8 mouse cellular contexts compared by ENCODE assay signal in genomic region chr3:108562133-108562730, GRCm38 (mm10). TPM values are rescaled to one million over a fixed set of nuclear protein-coding genes. Genes with fewer than 3 reads are reported as not detected.
DNase-seq lines count a peak whose midpoint lies in the region; ATAC-seq and TF ChIP-seq lines count a peak whose summit lies in the region.

Gene Tmem167b, minus strand, starts transcription at chr3:108562466.

- H3K36me3 ChIP-seq in CH12.LX (replicated peaks in 1 of 2; ENCODE audit: control insufficient read depth in 1 of 2, insufficient read depth in 1 of 2, low read length in 1 of 2), result peaks cover 15 to 32% of the 10 kb centered on the region in 2 experiments
- H3K36me3 ChIP-seq in forebrain, embryonic 11.5 days (ENCODE audit: control insufficient read depth, insufficient read depth, low read length), result no peaks in the 10 kb centered on the region; the same call in 1 of the 2 replicates
- peaks cover 18% of the 10 kb centered on the region for H3K36me3 ChIP-seq in heart, embryonic 16.5 days (ENCODE audit: control insufficient read depth, insufficient read depth)
- H3K36me3 ChIP-seq in liver, embryonic 15.5 days (replicated peaks), result peaks cover 29% of the 10 kb centered on the region
- H3K36me3 ChIP-seq in neural tube, embryonic 12.5 days, result peaks cover 24% of the 10 kb centered on the region

- H3K4me1 ChIP-seq in CH12.LX (ENCODE audit: control insufficient read depth in 1 of 2, insufficient read depth in 2 of 2), result peaks cover 5 to 9% of the 10 kb centered on the region in 2 experiments
- H3K4me1 ChIP-seq in forebrain, embryonic 11.5 days (replicated peaks; ENCODE audit: control insufficient read depth, insufficient read depth, low read length), result peaks cover 4% of the 10 kb centered on the region; the same call in 1 of the 2 replicates
- peaks cover 6% of the 10 kb centered on the region for H3K4me1 ChIP-seq in heart, embryonic 16.5 days (ENCODE audit: control insufficient read depth, insufficient read depth, low read length)
- peaks cover 58% of the 10 kb centered on the region for H3K4me1 ChIP-seq in liver, embryonic 15.5 days (replicated peaks)
- H3K4me1 ChIP-seq in neural tube, embryonic 12.5 days, result peaks cover 17% of the 10 kb centered on the region

- peak; percentile 57 for TF ChIP-seq POLR2A in CH12.LX (IDR thresholded peaks at IDR 0.05; ENCODE audit: low read depth, low read length)

- H3K9ac ChIP-seq in CH12.LX (ENCODE audit: insufficient read depth, low read depth), result peak within 1 kb of the TSS; percentile 85
- H3K9ac ChIP-seq in forebrain, embryonic 11.5 days (ENCODE audit: low read length), result peak within 1 kb of the TSS; percentile 79
- peak within 1 kb of the TSS; percentile 83 for H3K9ac ChIP-seq in heart, embryonic 16.5 days (ENCODE audit: low read length)
- H3K9ac ChIP-seq in liver, embryonic 15.5 days, result peak within 1 kb of the TSS; percentile 87
- H3K9ac ChIP-seq in neural tube, embryonic 12.5 days, result peak within 1 kb of the TSS; percentile 73

- H3K27me3 ChIP-seq in CH12.LX (replicated peaks), result no peaks in the 10 kb centered on the region
- no peaks in the 10 kb centered on the region for H3K27me3 ChIP-seq in forebrain, embryonic 11.5 days (ENCODE audit: control insufficient read depth, insufficient read depth, low read length)
- H3K27me3 ChIP-seq in heart, embryonic 16.5 days (ENCODE audit: control insufficient read depth, insufficient read depth, low read length), result no peaks in the 10 kb centered on the region
- no peaks in the 10 kb centered on the region; the same call in 1 of the 2 replicates for H3K27me3 ChIP-seq in liver, embryonic 15.5 days
- H3K27me3 ChIP-seq in neural tube, embryonic 12.5 days (replicated peaks), result no peaks in the 10 kb centered on the region

- in situ Hi-C loops in CH12.LX (cut with MboI; ENCODE audit: low pct_ligation_motif_present, low pct_unique_long_range_greater_than_20kb, low sequenced_read_pairs), result no loop called here

- H3K4me2 ChIP-seq in CH12.LX (ENCODE audit: insufficient read depth, low read depth, poor library complexity, severe bottlenecking), result peak within 1 kb of the TSS; percentile 99
- H3K4me2 ChIP-seq in forebrain, embryonic 11.5 days (ENCODE audit: low read depth, low read length, severe bottlenecking), result peak within 1 kb of the TSS; percentile 75
- H3K4me2 ChIP-seq in heart, embryonic 16.5 days (ENCODE audit: low read depth, low read length), result peak within 1 kb of the TSS; percentile 89
- H3K4me2 ChIP-seq in liver, embryonic 15.5 days, result peak within 1 kb of the TSS; percentile 90
- peak within 1 kb of the TSS; percentile 58 for H3K4me2 ChIP-seq in neural tube, embryonic 12.5 days (replicated peaks)

- no peak for TF ChIP-seq EP300 in CH12.LX (IDR thresholded peaks at IDR 0.05; ENCODE audit: low read length)

- H3K27ac ChIP-seq in CH12.LX (ENCODE audit: insufficient read depth, low read depth), result peak within 1 kb of the TSS; percentile 77
- peak within 1 kb of the TSS; percentile 88 for H3K27ac ChIP-seq in forebrain, embryonic 11.5 days (ENCODE audit: low read depth, low read length)
- H3K27ac ChIP-seq in heart, embryonic 16.5 days (ENCODE audit: low read length), result peak within 1 kb of the TSS; percentile 90
- H3K27ac ChIP-seq in liver, embryonic 15.5 days (replicated peaks), result peak within 1 kb of the TSS; percentile 95
- peak within 1 kb of the TSS; percentile 74 for H3K27ac ChIP-seq in neural tube, embryonic 12.5 days

- H3K79me2 ChIP-seq in CH12.LX (replicated peaks; ENCODE audit: control insufficient read depth, extremely low read depth, insufficient read depth, poor library complexity, severe bottlenecking), result peaks cover 8% of the 10 kb centered on the region; the same call in 1 of the 2 replicates

- 0 out of 4 replicates have a peak, but pooled peaks of 1 of the 2 experiments have one; percentile 13 for TF ChIP-seq CTCF in CH12.LX (conservative IDR thresholded peaks at IDR 0.05 in 1 of 2, IDR thresholded peaks at IDR 0.05 in 1 of 2; ENCODE audit: low read depth in 2 of 2, low read length in 2 of 2)

- peaks cover 6% of the 10 kb centered on the region for H3K9me3 ChIP-seq in CH12.LX (replicated peaks; ENCODE audit: low read length)
- H3K9me3 ChIP-seq in forebrain, embryonic 11.5 days (ENCODE audit: control insufficient read depth, low read length), result no peaks in the 10 kb centered on the region
- H3K9me3 ChIP-seq in heart, embryonic 16.5 days (replicated peaks; ENCODE audit: control insufficient read depth, low read length), result no peaks in the 10 kb centered on the region
- H3K9me3 ChIP-seq in liver, embryonic 15.5 days (replicated peaks), result no peaks in the 10 kb centered on the region
- H3K9me3 ChIP-seq in neural tube, embryonic 12.5 days, result no peaks in the 10 kb centered on the region

- peak within 1 kb of the TSS; percentile 74 to 93 (median 86) for H3K4me3 ChIP-seq in CH12.LX (replicated peaks in 1 of 3; ENCODE audit: low read depth in 2 of 3, low read length in 2 of 3, poor library complexity in 1 of 3)
- peak within 1 kb of the TSS; percentile 86 for H3K4me3 ChIP-seq in forebrain, embryonic 11.5 days (ENCODE audit: low read depth, low read length)
- H3K4me3 ChIP-seq in heart, embryonic 16.5 days (ENCODE audit: low read length), result peak within 1 kb of the TSS; percentile 76
- H3K4me3 ChIP-seq in liver, embryonic 15.5 days (replicated peaks), result peak within 1 kb of the TSS; percentile 90
- peak within 1 kb of the TSS; percentile 69 for H3K4me3 ChIP-seq in neural tube, embryonic 12.5 days

- dilution Hi-C loops in CH12.LX (cut with MboI; ENCODE audit: extremely low pct_ligation_motif_present, extremely low pct_unique_long_range_greater_than_20kb, low sequenced_read_pairs), result no loop called here

- WGBS in forebrain, embryonic 11.5 days, result 1% methylated on average over 45 of the region's 45 CpGs
- WGBS in heart, embryonic 16.5 days, result under 1% methylated on average over 45 of the region's 45 CpGs
- under 1% methylated on average over 45 of the region's 45 CpGs for WGBS in liver, embryonic 15.5 days (ENCODE audit: insufficient replicate concordance)
- under 1% methylated on average over 45 of the region's 45 CpGs for WGBS in neural tube, embryonic 12.5 days

- ATAC-seq in forebrain, embryonic 11.5 days (replicated peaks; ENCODE audit: low FRiP score), result peak; percentile 97
- ATAC-seq in heart, embryonic 16.5 days (replicated peaks; ENCODE audit: extremely low read depth, insufficient read depth, low FRiP score), result peak; percentile 96
- ATAC-seq in liver, embryonic 15.5 days (ENCODE audit: insufficient read depth), result peak; percentile 96
- ATAC-seq in neural tube, embryonic 12.5 days (ENCODE audit: low FRiP score, low read depth), result peak; percentile 99

- peak; percentile 99 for DNase-seq in CH12.LX (ENCODE audit: extremely low read depth)
- DNase-seq in c-Kit-positive CD71-positive TER-119-negative erythroid progenitor cells, embryonic 14.5 days (ENCODE audit: low read depth), result peak; percentile 99
- DNase-seq in forebrain, embryonic 11.5 days (ENCODE audit: low spot score), result peak; percentile 96
- DNase-seq in kidney, postnatal 36 days, result peak; percentile 97 to 99
- peak; percentile 99 for DNase-seq in telencephalon, adult 2 months (ENCODE audit: low read depth, low spot score)

- no peak for TF ChIP-seq RAD21 in CH12.LX (IDR thresholded peaks at IDR 0.05; ENCODE audit: low read depth, low read length)

TF ChIP-seq in CH12.LX, 34 proteins besides CTCF, POLR2A, EP300 and RAD21:
- 0 out of 2 replicates have a peak, but pooled peaks have one; percentile 67 for TF ChIP-seq MAZ (IDR thresholded peaks at IDR 0.05; ENCODE audit: low read depth, low read length)
- TF ChIP-seq ZMIZ1 (IDR thresholded peaks at IDR 0.05; ENCODE audit: low read depth, low read length), result no peak
- peak; percentile 94 for TF ChIP-seq MYC (IDR thresholded peaks at IDR 0.05; ENCODE audit: low read depth, low read length)
- no peak for TF ChIP-seq POLR2AphosphoS2 (IDR thresholded peaks at IDR 0.05; ENCODE audit: low read depth, low read length)
- TF ChIP-seq HCFC1 (IDR thresholded peaks at IDR 0.05; ENCODE audit: low read depth, low read length), result peak; percentile 94
- peak; percentile 38; the same call in 1 of the 2 replicates for TF ChIP-seq GABPA (IDR thresholded peaks at IDR 0.05; ENCODE audit: insufficient replicate concordance, low read depth, low read length)
- peak; percentile 77 for TF ChIP-seq NELFE (IDR thresholded peaks at IDR 0.05; ENCODE audit: low read depth, low read length)
- TF ChIP-seq CHD1 (IDR thresholded peaks at IDR 0.05; ENCODE audit: low read depth, low read length), result no peak
- TF ChIP-seq ELF1 (IDR thresholded peaks at IDR 0.05; ENCODE audit: low read depth, low read length), result peak; percentile 95
- peak; percentile 97 for TF ChIP-seq SIN3A (IDR thresholded peaks at IDR 0.05; ENCODE audit: low read length)
- TF ChIP-seq NRF1 (IDR thresholded peaks at IDR 0.05; ENCODE audit: low read depth, low read length), result peak; percentile 89
- TF ChIP-seq ZNF384 (IDR thresholded peaks at IDR 0.05; ENCODE audit: low read depth, low read length), result no peak
- TF ChIP-seq ZC3H11A (IDR thresholded peaks at IDR 0.05; ENCODE audit: low read depth, low read length), result no peak
- peak; percentile 96 for TF ChIP-seq MXI1 (IDR thresholded peaks at IDR 0.05; ENCODE audit: low read depth, low read length)
- peak; percentile 75; the same call in 1 of the 2 replicates for TF ChIP-seq KAT2A (IDR thresholded peaks at IDR 0.05; ENCODE audit: insufficient replicate concordance, low read length)
- TF ChIP-seq CHD2 (IDR thresholded peaks at IDR 0.05; ENCODE audit: low read length), result 0 out of 2 replicates have a peak, but pooled peaks have one; percentile 28
- peak; percentile 92 for TF ChIP-seq MAX (IDR thresholded peaks at IDR 0.05; ENCODE audit: low read length)
- TF ChIP-seq IRF4 (IDR thresholded peaks at IDR 0.05; ENCODE audit: low read depth, low read length), result peak; percentile 59; the same call in 1 of the 2 replicates
- TF ChIP-seq TBP (conservative IDR thresholded peaks at IDR 0.05; ENCODE audit: low read depth, low read length), result peak; percentile 92
- peak; percentile 74 for TF ChIP-seq TCF12 (IDR thresholded peaks at IDR 0.05; ENCODE audit: low read depth, low read length)
- peak; percentile 72 for TF ChIP-seq MEF2A (IDR thresholded peaks at IDR 0.05; ENCODE audit: borderline replicate concordance, low read depth, low read length)

RNA-seq across cellular contexts. Expression of gene Tmem167b, which starts in this region (rescaled TPM):
- total RNA-seq in CH12.LX (2012; rRNA removed) (11.3 and 12.0 TPM in 2 replicates), CH12.LX (2014; rRNA removed) (18.4 and 18.7 TPM in 2 replicates)
- polyA plus RNA-seq in CH12.LX (2012; ENCODE audit: insufficient read length, low read depth), result 13.1 and 14.4 TPM in 2 replicates
- polyA plus RNA-seq in forebrain, embryonic 11.5 days (2014; fragmentation: Nextera tagmentation; extraction: Ambion mirVana), result 49.4 and 53.3 TPM in 2 replicates
- polyA plus RNA-seq in heart, embryonic 16.5 days (2015; fragmentation: Nextera tagmentation; extraction: Ambion mirVana), result 30.8 and 33.3 TPM in 2 replicates
- 15.1 and 16.2 TPM in 2 replicates for polyA plus RNA-seq in liver, embryonic 15.5 days (2015; fragmentation: Nextera tagmentation; extraction: Ambion mirVana)
- 55.3 and 56.7 TPM in 2 replicates for polyA plus RNA-seq in neural tube, embryonic 12.5 days (2016; fragmentation: Nextera tagmentation; extraction: Ambion mirVana)

Comparison
In these comparisons a context has a peak if more than half of its experiments do, and no peak if none do; other contexts are left out.
1. Peak in every context shown above with its lines: DNase-seq, ATAC-seq, H3K4me3 ChIP-seq and H3K27ac ChIP-seq.